Mouse (Mus musculus) liver, adult 2 months (tissue): ENCODE results near the gene Pdzk1. TPM values are rescaled to one million over a fixed set of nuclear protein-coding genes. Genes with fewer than 3 reads are reported as not detected.

ENCODE experiments used
- DNase-seq: peaks from one replicate; pipeline ENCODE4 v3.0.0-alpha.2; 2011; ENCODE audit warnings: low read depth, low spot score; ENCODE audit errors: extremely low read depth
- H3K27ac ChIP-seq: fragments of 200-500 bp; replicated peaks from 2 replicates; pipeline ENCODE4 v1.5.1; 2012; ENCODE audit warnings: low read depth, mild to moderate bottlenecking, control low read depth, inconsistent platforms, low read length; ENCODE audit not compliant: insufficient read depth
- H3K27me3 ChIP-seq: fragments of 200-500 bp; 2 replicates; pipeline ENCODE4 v1.6.1; 2012; ENCODE audit warnings: mild to moderate bottlenecking, moderate library complexity, low read length, inconsistent platforms; ENCODE audit not compliant: control insufficient read depth, insufficient read depth
- H3K36me3 ChIP-seq: fragments of 200-500 bp; 2 replicates; pipeline ENCODE4 v1.6.1; 2012; ENCODE audit warnings: low read length, inconsistent platforms; ENCODE audit not compliant: control insufficient read depth, insufficient read depth
- H3K4me1 ChIP-seq: fragments of 200-500 bp; 2 replicates; pipeline ENCODE4 v1.6.1; 2011; ENCODE audit warnings: low read length; ENCODE audit not compliant: control insufficient read depth, insufficient read depth
- H3K4me3 ChIP-seq: fragments of 200-500 bp; 2 replicates; pipeline ENCODE4 v1.5.1; 2011; ENCODE audit warnings: low read depth, mild to moderate bottlenecking, control low read depth, low read length, moderate library complexity; ENCODE audit not compliant: insufficient read depth
- H3K79me2 ChIP-seq: fragments of 200-500 bp; 2 replicates; pipeline ENCODE4 v1.6.1; 2012; ENCODE audit warnings: inconsistent platforms, mild to moderate bottlenecking, low read length, moderate library complexity; ENCODE audit not compliant: control insufficient read depth, insufficient read depth
- H3K9ac ChIP-seq: fragments of 200-500 bp; 2 replicates; pipeline ENCODE4 v1.6.1; 2012; ENCODE audit warnings: low read depth, mild to moderate bottlenecking, control low read depth, inconsistent platforms, low read length
- CTCF ChIP-seq: fragments of 200-500 bp; IDR thresholded peaks from 2 replicates; pipeline ENCODE4 v1.5.1; 2011; ENCODE audit warnings: low read depth, low read length, control low read depth
- POLR2A ChIP-seq: fragments of 200-500 bp; IDR thresholded peaks from 2 replicates; pipeline ENCODE4 v1.6.1; 2011; ENCODE audit warnings: low read length, control low read depth; ENCODE audit not compliant: insufficient read depth; ENCODE audit errors: extremely low read depth
- WGBS: fragments of 180-500 bp; shearing (Covaris S2); methylation state at CpG from one replicate; pipeline ENCODE4 v1.1.7; 2018; 5-methylcytosine and 5-hydroxymethylcytosine counted together
- polyA plus RNA-seq: library from polyadenylated mRNA; depleted of rRNA; stranded (reverse); fragments of >200 nt; gene quantifications from 2 replicates; pipeline ENCODE4 v1.2.3, GENCODE M21; 2012
- total RNA-seq: library from RNA; depleted of rRNA; stranded (reverse); fragments of >200 nt; gene quantifications from 2 replicates; pipeline ENCODE4 v1.2.3, GENCODE M21; 2014

Gene Pdzk1
- total and polyA plus RNA-seq, 2 experiments = 20.1 to 60.4 TPM

DNA sequence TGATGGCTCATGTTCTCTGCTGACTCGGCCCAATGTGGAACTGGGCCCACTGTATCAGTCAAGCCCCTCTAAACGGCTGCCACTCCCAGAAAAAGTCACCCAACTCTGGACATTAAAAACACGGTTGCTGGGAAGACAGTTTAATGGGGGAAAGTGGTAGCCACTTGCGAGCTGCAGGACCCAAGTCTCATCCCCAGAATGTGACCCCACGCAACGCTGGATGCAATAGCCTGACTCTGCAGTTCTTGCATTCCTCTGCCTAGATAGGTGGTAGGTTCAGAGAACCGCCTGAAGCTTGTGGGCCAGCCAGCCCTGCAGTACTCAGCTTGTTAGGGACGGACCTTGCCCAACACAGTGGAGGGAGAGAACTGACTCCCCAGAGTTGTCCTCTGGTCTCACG, 50.5 kb downstream of the Pdzk1 start:
- WGBS = 92% methylated on average over 9 of the region's 9 CpGs
- TF ChIP-seq CTCF = no peak
- H3K36me3 ChIP-seq = peaks cover 6% of the 10 kb centered on the region; the same call in 1 of the 2 replicates
- no peak for DNase-seq
- no peak overlapping the region for H3K9ac ChIP-seq
- H3K79me2 ChIP-seq = no peaks in the 10 kb centered on the region
- no peak overlapping the region for H3K27ac ChIP-seq
- peaks cover 10% of the 10 kb centered on the region for H3K4me1 ChIP-seq
- no peak overlapping the region for H3K4me3 ChIP-seq
- H3K27me3 ChIP-seq = no peaks in the 10 kb centered on the region

DNA sequence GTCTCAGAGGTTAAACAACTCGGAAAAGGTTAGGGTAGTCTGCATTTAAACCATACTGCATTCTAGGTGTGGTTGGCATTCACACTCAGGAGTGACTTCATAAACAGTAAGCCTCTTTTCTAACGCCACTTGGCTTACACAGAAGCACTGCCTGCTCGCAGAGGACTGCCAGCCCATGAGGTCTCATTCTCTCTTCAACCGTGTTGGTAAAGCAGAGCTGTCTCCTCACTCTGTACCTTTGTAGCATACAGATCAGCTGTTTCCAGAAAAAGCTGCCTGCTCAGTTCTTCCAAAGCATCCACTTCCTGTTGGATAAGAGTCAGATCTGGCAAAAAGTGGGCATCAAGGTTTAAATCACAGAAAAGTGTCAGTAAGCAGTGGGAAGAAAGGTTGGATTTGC, 51.3 kb downstream of the Pdzk1 start:
- Histone ChIP-seq H3K36me3 (peaks cover 8% of the 10 kb centered on the region; the same call in 1 of the 2 replicates), H3K9ac (no peak overlapping the region), H3K4me3 (no peak overlapping the region), H3K79me2 (no peaks in the 10 kb centered on the region), H3K27me3 (no peaks in the 10 kb centered on the region), H3K27ac (no peak overlapping the region), H3K4me1 (peaks cover 3% of the 10 kb centered on the region)
- TF ChIP-seq CTCF = no peak
- no peak for TF ChIP-seq POLR2A
- no peak for DNase-seq
- WGBS = 82% methylated on average over 4 of the region's 4 CpGs

DNA sequence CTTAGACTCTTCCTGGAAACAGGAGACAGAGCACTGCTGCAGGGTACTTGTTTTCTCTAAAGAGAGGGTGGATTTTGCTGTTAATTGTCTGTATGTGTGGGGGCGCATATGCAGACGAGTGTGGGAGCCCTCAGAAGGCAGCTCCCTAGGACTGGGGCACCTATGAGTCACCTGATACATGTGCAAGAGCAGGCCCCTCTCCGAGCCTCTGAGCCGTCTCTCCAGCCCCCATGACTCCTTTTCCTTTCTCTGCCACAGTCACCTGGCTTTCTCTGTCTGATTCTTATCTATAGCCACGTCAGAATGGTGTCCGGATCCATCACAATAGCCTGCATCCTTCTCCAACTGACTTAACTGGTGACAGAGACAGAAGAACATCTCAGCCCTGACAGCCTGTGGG, 52.5 kb downstream of the Pdzk1 start:
- Histone ChIP-seq H3K36me3 (peaks cover 8% of the 10 kb centered on the region; the same call in 1 of the 2 replicates), H3K9ac (no peak overlapping the region), H3K27ac (no peak overlapping the region), H3K27me3 (no peaks in the 10 kb centered on the region), H3K79me2 (no peaks in the 10 kb centered on the region), H3K4me3 (no peak overlapping the region), H3K4me1 (no peaks in the 10 kb centered on the region)
- DNase-seq = no peak
- TF ChIP-seq POLR2A (no peak), CTCF (no peak)
- 93% methylated on average over 6 of the region's 6 CpGs for WGBS

DNA sequence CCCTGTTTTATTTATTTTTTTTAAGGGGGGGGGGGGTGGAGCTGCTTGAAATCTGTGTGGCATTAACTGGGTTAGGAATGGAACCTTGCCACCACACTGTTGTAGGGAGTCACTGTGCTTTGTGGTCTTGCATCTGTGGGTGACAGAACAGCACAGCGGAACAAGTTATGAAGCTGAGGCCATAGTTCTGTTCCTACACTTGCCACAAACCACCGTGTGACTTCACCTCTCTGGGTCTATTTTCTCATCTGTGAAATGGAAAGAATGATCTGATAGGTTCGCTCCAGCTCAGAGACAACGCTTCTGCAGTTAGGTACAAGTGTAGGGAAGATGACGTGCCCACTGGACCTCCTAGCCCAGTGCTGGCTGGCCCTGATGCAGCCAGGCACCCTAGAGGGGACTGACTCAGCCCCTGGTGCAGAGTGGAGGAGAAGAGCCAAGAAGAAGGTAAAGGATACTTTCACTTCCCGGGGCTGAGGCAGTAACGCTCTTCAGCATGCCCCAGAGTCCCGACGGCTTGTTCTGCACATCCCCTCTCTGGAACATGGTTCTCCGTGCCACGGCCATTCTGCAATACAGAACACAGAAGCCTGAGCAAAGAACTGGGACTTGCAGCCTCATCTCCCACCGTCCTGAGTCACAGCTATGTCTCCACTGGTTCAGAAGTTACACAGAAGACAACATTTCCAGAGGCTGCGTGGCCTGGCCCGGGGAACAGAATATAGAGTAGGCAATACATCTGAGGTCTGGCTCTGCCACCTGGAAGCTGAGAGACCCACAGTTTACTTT, 53.2 kb downstream of the Pdzk1 start:
- DNase-seq = no peak
- Histone ChIP-seq H3K27ac (no peak overlapping the region), H3K4me3 (no peak overlapping the region), H3K9ac (no peak overlapping the region), H3K79me2 (no peaks in the 10 kb centered on the region), H3K36me3 (peaks cover 8% of the 10 kb centered on the region; the same call in 1 of the 2 replicates), H3K4me1 (no peaks in the 10 kb centered on the region), H3K27me3 (no peaks in the 10 kb centered on the region)
- WGBS = 94% methylated on average over 14 of the region's 14 CpGs
- TF ChIP-seq POLR2A = no peak
- TF ChIP-seq CTCF = no peak

DNA sequence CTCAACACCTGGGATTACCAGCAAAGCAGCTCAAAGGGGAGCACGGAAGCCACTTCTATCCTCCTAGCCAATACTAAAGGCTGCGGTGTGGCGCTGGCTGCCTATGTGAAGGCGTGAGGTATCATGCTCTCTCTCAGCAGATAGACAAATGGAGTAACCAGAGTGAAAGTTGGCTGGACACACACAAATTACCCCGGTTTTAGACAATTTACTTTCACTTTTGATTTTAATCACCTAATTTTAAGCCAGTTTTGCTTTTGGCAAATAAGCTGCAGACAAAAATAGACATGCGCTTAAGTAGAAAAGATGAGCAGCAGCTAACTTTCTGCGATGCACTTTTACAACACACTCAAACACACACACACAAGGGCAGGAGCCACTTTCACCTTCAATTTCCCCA, 54.6 kb downstream of the Pdzk1 start:
- H3K27me3 ChIP-seq = no peaks in the 10 kb centered on the region
- TF ChIP-seq CTCF (no peak), POLR2A (no peak)
- H3K36me3 ChIP-seq = peaks cover 13% of the 10 kb centered on the region; the same call in 1 of the 2 replicates
- no peak overlapping the region; the same call in 1 of the 2 replicates for H3K9ac ChIP-seq
- DNase-seq = peak; percentile 11
- 64% methylated on average over 7 of the region's 7 CpGs for WGBS
- no peaks in the 10 kb centered on the region for H3K4me1 ChIP-seq
- no peaks in the 10 kb centered on the region for H3K79me2 ChIP-seq
- no peak overlapping the region for H3K4me3 ChIP-seq
- no peak overlapping the region for H3K27ac ChIP-seq

DNA sequence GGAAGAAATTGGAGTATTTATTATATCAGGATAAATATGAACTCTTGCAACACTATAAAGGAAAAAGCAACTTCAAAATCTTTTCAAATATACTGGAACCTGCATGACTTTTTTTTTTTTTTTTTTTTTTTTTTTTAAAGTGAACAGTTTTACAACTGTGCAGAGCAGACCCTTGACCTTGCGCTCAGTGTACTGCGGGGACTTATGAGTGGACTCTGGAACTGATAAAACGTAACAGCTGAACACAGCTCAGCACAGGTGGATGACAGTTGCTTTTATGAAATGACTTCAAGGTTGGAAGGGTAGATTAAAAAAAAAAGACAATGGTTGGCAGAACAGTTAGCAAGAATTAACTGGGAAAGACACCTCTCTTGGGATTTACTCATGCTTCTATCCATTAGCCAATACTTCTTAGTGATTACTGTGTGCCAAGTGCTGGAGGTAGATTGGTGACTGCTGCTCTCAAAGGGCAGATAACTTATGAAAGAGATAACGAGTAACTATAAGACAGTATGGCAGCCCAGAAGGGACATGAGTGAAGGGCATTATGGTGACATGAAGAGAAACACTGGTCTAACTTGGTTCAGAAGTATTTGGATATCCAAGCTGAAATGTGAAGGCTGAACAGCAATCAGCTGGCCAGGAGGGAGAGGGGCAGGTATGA, 73.4 kb downstream of the Pdzk1 start:
- 43% methylated on average over 4 of the region's 4 CpGs for WGBS
- no peak overlapping the region for H3K4me3 ChIP-seq
- H3K27ac ChIP-seq = no peak overlapping the region
- DNase-seq = peak; percentile 47
- no peak for TF ChIP-seq CTCF
- no peak for TF ChIP-seq POLR2A
- no peak overlapping the region for H3K9ac ChIP-seq
- no peaks in the 10 kb centered on the region; the same call in 1 of the 2 replicates for H3K79me2 ChIP-seq
- no peaks in the 10 kb centered on the region for H3K27me3 ChIP-seq
- peaks cover 7% of the 10 kb centered on the region; the same call in 1 of the 2 replicates for H3K4me1 ChIP-seq
- H3K36me3 ChIP-seq = peaks cover 7% of the 10 kb centered on the region
